ENCODE assay signal across 9 mouse cellular contexts in genomic region chr5:90977244-90977643, GRCm38 (mm10). TPM values are rescaled to one million over a fixed set of nuclear protein-coding genes. Genes with fewer than 3 reads are reported as not detected.
A peak's percentile ranks its signal among the peaks of the same experiment; 100 is the strongest.
DNase-seq lines count a peak whose midpoint lies in the region; ATAC-seq and TF ChIP-seq lines count a peak whose summit lies in the region.
"Had no signal": no experiment of that assay in that cellular context is flagged by ENCODE, and none has a peak within 500 bp of the region (broad histone marks: within the 10 kb centered on the region; RNA-seq: fewer than 3 reads in every experiment).

No protein-coding gene starts in this region.

- dilution Hi-C loops in CH12.LX (cut with MboI; ENCODE audit: extremely low pct_ligation_motif_present, extremely low pct_unique_long_range_greater_than_20kb, low sequenced_read_pairs) = no loop called here

- intact Hi-C loops in left cerebral cortex, postnatal 25 days (cut with DNase I) = loop anchor here (2.0 kb wide), 1 partner anchor 332 kb away; no protein-coding TSS in a partner anchor

- H3K9ac ChIP-seq in CH12.LX (ENCODE audit: insufficient read depth, low read depth) = no peak overlapping the region
- H3K9ac ChIP-seq in forebrain, postnatal 0 days = no peak overlapping the region
- no peak overlapping the region for H3K9ac ChIP-seq in hindbrain, embryonic 14.5 days
- H3K9ac ChIP-seq: heart, embryonic 13.5 days had no signal

- no peaks in the 10 kb centered on the region for H3K4me1 ChIP-seq in CH12.LX (ENCODE audit: control insufficient read depth in 1 of 2, insufficient read depth in 2 of 2)
- no peaks in the 10 kb centered on the region for H3K4me1 ChIP-seq in forebrain, postnatal 0 days (ENCODE audit: insufficient read depth)
- no peaks in the 10 kb centered on the region for H3K4me1 ChIP-seq in hindbrain, embryonic 14.5 days (replicated peaks; ENCODE audit: control insufficient read depth, insufficient read depth, low read length)
- H3K4me1 ChIP-seq: heart, embryonic 13.5 days had no signal

- 0 out of 2 replicates have a peak, but pooled peaks have one; percentile 61 for ATAC-seq in cerebellum, adult (ENCODE audit: insufficient number of reproducible peaks, low FRiP score, low TSS enrichment)
- ATAC-seq in forebrain, postnatal 0 days = peak; percentile 56; the same call in 1 of the 2 replicates
- no peak for ATAC-seq in hindbrain, embryonic 14.5 days (ENCODE audit: low FRiP score)
- ATAC-seq in erythroid progenitor cell, adult 5-6 weeks (replicated peaks; ENCODE audit: low FRiP score, poor library complexity, severe bottlenecking) = no peak

- peak in 1 of 2 experiments; percentile 77; a peak in 3 of 4 replicates for TF ChIP-seq CTCF in CH12.LX (conservative IDR thresholded peaks at IDR 0.05 in 1 of 2, IDR thresholded peaks at IDR 0.05 in 1 of 2; ENCODE audit: low read depth in 2 of 2, low read length in 2 of 2)
- peak; percentile 65 for TF ChIP-seq CTCF in forebrain, postnatal 0 days (IDR thresholded peaks at IDR 0.05; ENCODE audit: low read depth)

- no peak for TF ChIP-seq EP300 in CH12.LX (IDR thresholded peaks at IDR 0.05; ENCODE audit: low read length)

- H3K79me2 ChIP-seq in CH12.LX (replicated peaks; ENCODE audit: control insufficient read depth, extremely low read depth, insufficient read depth, poor library complexity, severe bottlenecking) = no peaks in the 10 kb centered on the region

- H3K27ac ChIP-seq in CH12.LX (ENCODE audit: insufficient read depth, low read depth) = no peak overlapping the region
- no peak overlapping the region for H3K27ac ChIP-seq in forebrain, postnatal 0 days (ENCODE audit: low read depth, low read length)
- no peak overlapping the region for H3K27ac ChIP-seq in hindbrain, embryonic 14.5 days
- H3K27ac ChIP-seq: heart, embryonic 13.5 days had no signal

- H3K9me3 ChIP-seq in CH12.LX (replicated peaks; ENCODE audit: low read length) = no peaks in the 10 kb centered on the region
- no peaks in the 10 kb centered on the region for H3K9me3 ChIP-seq in forebrain, postnatal 0 days (ENCODE audit: low read length)
- H3K9me3 ChIP-seq in hindbrain, embryonic 14.5 days (ENCODE audit: control insufficient read depth, low read length) = no peaks in the 10 kb centered on the region
- H3K9me3 ChIP-seq: heart, embryonic 13.5 days had no signal

- no peak overlapping the region for H3K4me2 ChIP-seq in CH12.LX (ENCODE audit: insufficient read depth, low read depth, poor library complexity, severe bottlenecking)
- no peak overlapping the region for H3K4me2 ChIP-seq in forebrain, postnatal 0 days (ENCODE audit: low read depth)
- no peak overlapping the region for H3K4me2 ChIP-seq in hindbrain, embryonic 14.5 days (replicated peaks)
- H3K4me2 ChIP-seq: heart, embryonic 13.5 days had no signal

- no peaks in the 10 kb centered on the region for H3K27me3 ChIP-seq in CH12.LX (replicated peaks)
- no peaks in the 10 kb centered on the region for H3K27me3 ChIP-seq in forebrain, postnatal 0 days (ENCODE audit: insufficient read depth, low read length)
- H3K27me3 ChIP-seq in hindbrain, embryonic 14.5 days (ENCODE audit: control insufficient read depth, insufficient read depth, low read length) = no peaks in the 10 kb centered on the region
- H3K27me3 ChIP-seq: heart, embryonic 13.5 days had no signal

- no peak overlapping the region for H3K4me3 ChIP-seq in CH12.LX (replicated peaks in 1 of 3; ENCODE audit: low read depth in 2 of 3, low read length in 2 of 3, poor library complexity in 1 of 3)
- H3K4me3 ChIP-seq in forebrain, postnatal 0 days (ENCODE audit: low read depth, low read length) = no peak overlapping the region
- no peak overlapping the region for H3K4me3 ChIP-seq in hindbrain, embryonic 14.5 days (replicated peaks; ENCODE audit: low read length)
- H3K4me3 ChIP-seq: heart, embryonic 13.5 days had no signal

- in situ Hi-C loops in CH12.LX (cut with MboI; ENCODE audit: low pct_ligation_motif_present, low pct_unique_long_range_greater_than_20kb, low sequenced_read_pairs) = loop anchor here (10.0 kb wide), 1 partner anchor 328 kb away; no protein-coding TSS in a partner anchor

- WGBS in forebrain, postnatal 0 days = 65% methylated on average over 4 of the region's 4 CpGs
- WGBS in hindbrain, embryonic 14.5 days = 80% methylated on average over 4 of the region's 4 CpGs

- no peaks in the 10 kb centered on the region for H3K36me3 ChIP-seq in CH12.LX (replicated peaks in 1 of 2; ENCODE audit: control insufficient read depth in 1 of 2, insufficient read depth in 1 of 2, low read length in 1 of 2)
- 0 out of 2 replicates have a peak, but pooled peaks cover 9% of the 10 kb centered on the region for H3K36me3 ChIP-seq in forebrain, postnatal 0 days (ENCODE audit: insufficient read depth)
- peaks cover 22% of the 10 kb centered on the region; the same call in 1 of the 2 replicates for H3K36me3 ChIP-seq in hindbrain, embryonic 14.5 days (replicated peaks; ENCODE audit: control insufficient read depth, insufficient read depth)

- peak; percentile 42 for TF ChIP-seq RAD21 in CH12.LX (IDR thresholded peaks at IDR 0.05; ENCODE audit: low read depth, low read length)

- no peak for TF ChIP-seq POLR2A in CH12.LX (IDR thresholded peaks at IDR 0.05; ENCODE audit: low read depth, low read length)

- peak; percentile 64 for DNase-seq in 416B (ENCODE audit: low read depth)
- peak; percentile 57 for DNase-seq in CH12.LX (ENCODE audit: extremely low read depth)
- DNase-seq in forebrain, postnatal 0 days = peak; percentile 75
- DNase-seq in hindbrain, embryonic 14.5 days (ENCODE audit: low spot score) = peak; percentile 69
- peak; percentile 65 to 80 for DNase-seq in left cerebral cortex, postnatal 25 days (ENCODE audit: low spot score in 2 of 2)
- peak; percentile 42 for DNase-seq in ovary, postnatal 10 days (ENCODE audit: low spot score)

TF ChIP-seq in CH12.LX, 34 proteins besides CTCF, POLR2A, EP300 and RAD21:
- TF ChIP-seq SMC3 (IDR thresholded peaks at IDR 0.05; ENCODE audit: low read depth, low read length) = peak; percentile 76
- no peak for TF ChIP-seq CHD2 (IDR thresholded peaks at IDR 0.05; ENCODE audit: low read length)
TF ChIP-seq in CH12.LX: peak in this region for 1.

RNA-seq across cellular contexts. Expression of gene Mthfd2l, which starts 46.3 kb away (rescaled TPM):
- 1.2 and 1.7 TPM in 2 replicates for total RNA-seq in CH12.LX (2012; rRNA removed)
- total RNA-seq in CH12.LX (2014; rRNA removed) = 5.5 and 5.7 TPM in 2 replicates
- polyA plus RNA-seq in CH12.LX (2012; ENCODE audit: insufficient read length, low read depth) = 2.3 and 3.7 TPM in 2 replicates
- total RNA-seq in forebrain, postnatal 0 days (2014; rRNA removed) = 74.5 and 76.1 TPM in 2 replicates
- 43.3 and 46.6 TPM in 2 replicates for polyA plus RNA-seq in forebrain, postnatal 0 days (2015; fragmentation: Nextera tagmentation; extraction: Ambion mirVana)
- polyA plus RNA-seq in hindbrain, embryonic 14.5 days (2014; fragmentation: Nextera tagmentation; extraction: Ambion mirVana) = 88.3 and 95.7 TPM in 2 replicates
- 10 to 100 TPM; 14.2 to 14.6 TPM for total RNA-seq in left cerebral cortex, postnatal 25 days (2021)
- not detected in 2 replicates for total RNA-seq in erythroid progenitor cell, adult 5-6 weeks (2015; ENCODE audit: low replicate concordance)
- total RNA-seq in erythroid progenitor cell, adult 5-6 weeks (2017; ENCODE audit: low replicate concordance) = 3.7 and 6.5 TPM in 2 replicates

RNA-seq across cellular contexts. Expression of gene Epgn, which starts 50.0 kb away (rescaled TPM):
- total RNA-seq in CH12.LX (2012; rRNA removed) (not detected in 2 replicates), CH12.LX (2014; rRNA removed) (not detected in 2 replicates)
- polyA plus RNA-seq in CH12.LX (2012; ENCODE audit: insufficient read length, low read depth) = not detected in 2 replicates
- total RNA-seq in forebrain, postnatal 0 days (2014; rRNA removed) = 0.46 and 0.52 TPM in 2 replicates
- polyA plus RNA-seq in forebrain, postnatal 0 days (2015; fragmentation: Nextera tagmentation; extraction: Ambion mirVana) = 0.08 TPM in 2 replicates
- polyA plus RNA-seq in hindbrain, embryonic 14.5 days (2014; fragmentation: Nextera tagmentation; extraction: Ambion mirVana) = not detected in 2 replicates
- total RNA-seq in left cerebral cortex, postnatal 25 days (2021) = under 1 TPM in 1 of 2 experiments, not detected in 1; 0.46 TPM
- not detected in 2 replicates for total RNA-seq in erythroid progenitor cell, adult 5-6 weeks (2015; ENCODE audit: low replicate concordance)
- not detected in 2 replicates for total RNA-seq in erythroid progenitor cell, adult 5-6 weeks (2017; ENCODE audit: low replicate concordance)

Comparison
In these comparisons a context has a peak if more than half of its experiments do, and no peak if none do; other contexts are left out.
1. ATAC-seq: peak in cerebellum, adult (single experiment) and forebrain, postnatal 0 days (single experiment); none in hindbrain, embryonic 14.5 days (single experiment) and erythroid progenitor cell, adult 5-6 weeks (single experiment).
2. Peak in every context shown above with its lines, with median percentiles within 50 percentile points of each other: DNase-seq.